23 mouse cellular contexts compared by ENCODE assay signal in genomic region chr1:82830771-82831170, GRCm38 (mm10). TPM values are rescaled to one million over a fixed set of nuclear protein-coding genes. Genes with fewer than 3 reads are reported as not detected.
A peak's percentile ranks its signal among the peaks of the same experiment; 100 is the strongest.
DNase-seq lines count a peak whose midpoint lies in the region; ATAC-seq and TF ChIP-seq lines count a peak whose summit lies in the region.
"Had no signal": no experiment of that assay in that cellular context is flagged by ENCODE, and none has a peak within 500 bp of the region (broad histone marks: within the 10 kb centered on the region; RNA-seq: fewer than 3 reads in every experiment).

No protein-coding gene starts in this region.

- H3K4me1 ChIP-seq in intestine, postnatal 0 days (replicated peaks; ENCODE audit: control insufficient read depth, insufficient read depth, low read length), result no peaks in the 10 kb centered on the region; the same call in 1 of the 2 replicates
- peaks cover 5% of the 10 kb centered on the region; the same call in 1 of the 2 replicates for H3K4me1 ChIP-seq in intestine, embryonic 16.5 days (ENCODE audit: control insufficient read depth, insufficient read depth, low read length)
- peaks cover 58% of the 10 kb centered on the region for H3K4me1 ChIP-seq in liver, embryonic 16.5 days (ENCODE audit: control insufficient read depth, low read depth, low read length)
- H3K4me1 ChIP-seq: forebrain, embryonic 13.5 days; hindbrain, embryonic 15.5 days had no signal

- TF ChIP-seq CTCF in intestine, postnatal 0 days (IDR thresholded peaks at IDR 0.05; ENCODE audit: low read depth), result no peak

- peak overlapping the region; percentile 95 for H3K27ac ChIP-seq in intestine, postnatal 0 days (ENCODE audit: low read depth, low read length)
- H3K27ac ChIP-seq in intestine, embryonic 16.5 days (ENCODE audit: low read length), result no peak overlapping the region
- peak overlapping the region; percentile 18; the same call in 1 of the 2 replicates for H3K27ac ChIP-seq in liver, embryonic 16.5 days (ENCODE audit: low read length)
- H3K27ac ChIP-seq: embryonic facial prominence, embryonic 13.5 days; forebrain, embryonic 13.5 days; hindbrain, embryonic 15.5 days had no signal

- H3K4me2 ChIP-seq in intestine, postnatal 0 days (replicated peaks; ENCODE audit: low read depth), result no peak overlapping the region
- no peak overlapping the region for H3K4me2 ChIP-seq in intestine, embryonic 16.5 days (ENCODE audit: low read depth, low read length)
- no peak overlapping the region for H3K4me2 ChIP-seq in liver, embryonic 16.5 days (ENCODE audit: low read depth, low read length)
- H3K4me2 ChIP-seq: embryonic facial prominence, embryonic 13.5 days; forebrain, embryonic 13.5 days; heart, embryonic 12.5 days; hindbrain, embryonic 15.5 days had no signal

- H3K9me3 ChIP-seq in intestine, postnatal 0 days (ENCODE audit: control insufficient read depth), result no peaks in the 10 kb centered on the region
- H3K9me3 ChIP-seq in intestine, embryonic 16.5 days (ENCODE audit: control insufficient read depth, low read length), result no peaks in the 10 kb centered on the region
- no peaks in the 10 kb centered on the region for H3K9me3 ChIP-seq in liver, embryonic 16.5 days (replicated peaks; ENCODE audit: control insufficient read depth, low read length)
- H3K9me3 ChIP-seq: embryonic facial prominence, embryonic 13.5 days; forebrain, embryonic 13.5 days; heart, embryonic 12.5 days; hindbrain, embryonic 15.5 days had no signal

- no peaks in the 10 kb centered on the region for H3K36me3 ChIP-seq in intestine, postnatal 0 days (ENCODE audit: control insufficient read depth, insufficient read depth)
- no peaks in the 10 kb centered on the region for H3K36me3 ChIP-seq in intestine, embryonic 16.5 days (ENCODE audit: control insufficient read depth, insufficient read depth, low read length)
- H3K36me3 ChIP-seq in liver, embryonic 16.5 days (ENCODE audit: control insufficient read depth, insufficient read depth), result no peaks in the 10 kb centered on the region
- H3K36me3 ChIP-seq: embryonic facial prominence, embryonic 13.5 days; heart, embryonic 12.5 days; hindbrain, embryonic 15.5 days had no signal

- no peak overlapping the region for H3K9ac ChIP-seq in intestine, postnatal 0 days (ENCODE audit: low read depth, low read length)
- no peak overlapping the region for H3K9ac ChIP-seq in intestine, embryonic 16.5 days (ENCODE audit: low read depth, low read length)
- H3K9ac ChIP-seq in liver, embryonic 16.5 days (ENCODE audit: low read depth, low read length), result no peak overlapping the region
- H3K9ac ChIP-seq: embryonic facial prominence, embryonic 13.5 days; forebrain, embryonic 13.5 days; forebrain, postnatal 0 days; heart, embryonic 12.5 days; hindbrain, embryonic 15.5 days had no signal

- ATAC-seq in intestine, postnatal 0 days, result no peak
- no peak for ATAC-seq in intestine, embryonic 16.5 days
- ATAC-seq in liver, embryonic 16.5 days (ENCODE audit: low read depth), result no peak
- ATAC-seq: forebrain, embryonic 13.5 days had no signal

- H3K27me3 ChIP-seq in intestine, postnatal 0 days (replicated peaks; ENCODE audit: control insufficient read depth, insufficient read depth, low read length), result no peaks in the 10 kb centered on the region
- no peaks in the 10 kb centered on the region for H3K27me3 ChIP-seq in intestine, embryonic 16.5 days (replicated peaks; ENCODE audit: control insufficient read depth, insufficient read depth, low read length)
- H3K27me3 ChIP-seq in liver, embryonic 16.5 days (ENCODE audit: control insufficient read depth, insufficient read depth, low read depth, low read length), result no peaks in the 10 kb centered on the region
- H3K27me3 ChIP-seq: embryonic facial prominence, embryonic 13.5 days; forebrain, embryonic 13.5 days; heart, embryonic 12.5 days; hindbrain, embryonic 15.5 days; Patski had no signal

- peak; percentile 64 for DNase-seq in CD4-positive helper T cell, adult 2 months (ENCODE audit: low read depth, low spot score)
- DNase-seq in induced T-regulatory cell, adult 2 months (ENCODE audit: low read depth), result peak; percentile 84
- no peak for DNase-seq in right cerebral cortex, adult 18-20 months
- no peak for DNase-seq in yolk sac, embryonic 10.5 days (ENCODE audit: low spot score)
- DNase-seq: adrenal gland, postnatal 14 days; cerebellum, adult 11-12 months; cerebellum, adult 9-10 months; cerebellum, postnatal 36 days; forebrain, postnatal 0 days; gastrocnemius, postnatal 14 days; heart, postnatal 36 days had no signal

- no peak overlapping the region for H3K4me3 ChIP-seq in intestine, postnatal 0 days (ENCODE audit: low read depth, low read length)
- no peak overlapping the region for H3K4me3 ChIP-seq in intestine, embryonic 16.5 days (ENCODE audit: low read length)
- no peak overlapping the region for H3K4me3 ChIP-seq in liver, embryonic 16.5 days (ENCODE audit: low read depth, low read length)
- H3K4me3 ChIP-seq: embryonic facial prominence, embryonic 13.5 days; forebrain, embryonic 13.5 days; heart, embryonic 12.5 days; hindbrain, embryonic 15.5 days had no signal

- WGBS in intestine, postnatal 0 days, result 97% methylated on average over 1 of the region's 1 CpGs
- WGBS in intestine, embryonic 16.5 days, result 92% methylated on average over 1 of the region's 1 CpGs
- WGBS in liver, embryonic 16.5 days (ENCODE audit: insufficient replicate concordance), result 81% methylated on average over 1 of the region's 1 CpGs

RNA-seq across cellular contexts. Expression of gene Agfg1, which starts 8.5 kb away (rescaled TPM):
- 35.8 and 36.7 TPM in 2 replicates for polyA plus RNA-seq in intestine, postnatal 0 days (2015; fragmentation: Nextera tagmentation; extraction: Ambion mirVana)
- polyA plus RNA-seq in intestine, embryonic 16.5 days (2015; fragmentation: Nextera tagmentation; extraction: Ambion mirVana), result 14.1 and 31.8 TPM in 2 replicates
- polyA plus RNA-seq in liver, embryonic 16.5 days (2015; fragmentation: Nextera tagmentation; extraction: Ambion mirVana), result 39.0 and 44.7 TPM in 2 replicates

RNA-seq across cellular contexts. Expression of gene Gm47791, which starts 59.7 kb away (rescaled TPM):
- not detected in 2 replicates for polyA plus RNA-seq in intestine, postnatal 0 days (2015; fragmentation: Nextera tagmentation; extraction: Ambion mirVana)
- not detected in 2 replicates for polyA plus RNA-seq in intestine, embryonic 16.5 days (2015; fragmentation: Nextera tagmentation; extraction: Ambion mirVana)
- polyA plus RNA-seq in liver, embryonic 16.5 days (2015; fragmentation: Nextera tagmentation; extraction: Ambion mirVana), result not detected in 2 replicates
- polyA plus RNA-seq: activated CD4-positive, CD25-positive, alpha-beta regulatory T cell, adult 4 months; embryonic facial prominence, embryonic 13.5 days; forebrain, embryonic 13.5 days; forebrain, postnatal 0 days; gonadal fat pad, adult 2 months; heart, embryonic 12.5 days; heart, embryonic 16.5 days; hindbrain, embryonic 11.5 days; hindbrain, embryonic 15.5 days; Patski had no signal

Comparison
In these comparisons a context has a peak if more than half of its experiments do, and no peak if none do; other contexts are left out.
1. DNase-seq: peak in CD4-positive helper T cell, adult 2 months (single experiment) and induced T-regulatory cell, adult 2 months (single experiment); none in right cerebral cortex, adult 18-20 months (single experiment) and yolk sac, embryonic 10.5 days (single experiment).